Mouse (Mus musculus) right cerebral cortex, postnatal 36 days (tissue): ENCODE data around the gene Adprh.

Experiments used
- DNase-seq, 2 experiments: peaks; one replicate each; pipeline ENCODE4 v3.0.0; 2022; ENCODE audit warnings: low spot score in 2 of 2, mixed read lengths in 1 of 2

The Adprh gene

GRCm38 (mm10) chr16:38398266-38398665 is 54.2 kb downstream of the Adprh start:
- no peak for DNase-seq

GRCm38 (mm10) chr16:38396155-38396554 is 56.3 kb downstream of the Adprh start:
- no peak for DNase-seq

- no peak for DNase-seq
These were observed 57.3 kb downstream of the Adprh start for GRCm38 (mm10) chr16:38395060-38395730.

GRCm38 (mm10) chr16:38394191-38394618 is 58.3 kb downstream of the Adprh start:
- no peak for DNase-seq
